In genomic region chr15:103002821-103003448, GRCm38 (mm10) we compare ENCODE assay signal across 18 mouse cellular contexts. TPM values are rescaled to one million over a fixed set of nuclear protein-coding genes. Genes with fewer than 3 reads are reported as not detected.
DNase-seq lines count a peak whose midpoint lies in the region; ATAC-seq and TF ChIP-seq lines count a peak whose summit lies in the region.
"Had no signal": no experiment of that assay in that cellular context is flagged by ENCODE, and none has a peak within 500 bp of the region (broad histone marks: within the 10 kb centered on the region; RNA-seq: fewer than 3 reads in every experiment).

No protein-coding gene starts in this region.

- H3K27ac ChIP-seq in stomach, embryonic 14.5 days (ENCODE audit: low read length) = 0 out of 2 replicates have a peak overlapping the region, but pooled peaks have one; percentile 10
- H3K27ac ChIP-seq in stomach, postnatal 0 days (replicated peaks) = no peak overlapping the region; the same call in 1 of the 2 replicates
- no peak overlapping the region for H3K27ac ChIP-seq in limb, embryonic 11.5 days (replicated peaks; ENCODE audit: low read depth, low read length)
- H3K27ac ChIP-seq in midbrain, embryonic 15.5 days = no peak overlapping the region
- H3K27ac ChIP-seq: forebrain, embryonic 15.5 days; heart, embryonic 13.5 days; left cerebral cortex, adult 2 months had no signal

- ATAC-seq in stomach, embryonic 14.5 days (ENCODE audit: insufficient number of reproducible peaks, insufficient read depth, low FRiP score, low read depth) = no peak
- ATAC-seq in stomach, postnatal 0 days (ENCODE audit: low FRiP score, low TSS enrichment) = no peak
- no peak for ATAC-seq in limb, embryonic 11.5 days (ENCODE audit: insufficient number of reproducible peaks, low FRiP score, low TSS enrichment, low read depth)
- no peak for ATAC-seq in midbrain, embryonic 15.5 days (replicated peaks)
- ATAC-seq: forebrain, embryonic 15.5 days had no signal

- peaks cover 8% of the 10 kb centered on the region; the same call in 1 of the 2 replicates for H3K4me1 ChIP-seq in stomach, embryonic 14.5 days (ENCODE audit: control insufficient read depth, insufficient read depth, low read length)
- 0 out of 2 replicates have a peak, but pooled peaks cover 2% of the 10 kb centered on the region for H3K4me1 ChIP-seq in stomach, postnatal 0 days (replicated peaks; ENCODE audit: control insufficient read depth, insufficient read depth)
- H3K4me1 ChIP-seq in limb, embryonic 11.5 days (ENCODE audit: control insufficient read depth, insufficient read depth, low read length) = peaks cover 77% of the 10 kb centered on the region
- peaks cover 11% of the 10 kb centered on the region for H3K4me1 ChIP-seq in midbrain, embryonic 15.5 days

- DNase-seq in adrenal gland, adult 2 months = peak; percentile 48
- DNase-seq in adrenal gland, adult 8-10 months = no peak
- DNase-seq in stomach, postnatal 0 days (ENCODE audit: low spot score) = no peak
- no peak for DNase-seq in limb, embryonic 11.5 days (ENCODE audit: low spot score)
- DNase-seq in gastrocnemius, adult 8-10 months (ENCODE audit: low spot score in 2 of 2) = no peak
- no peak for DNase-seq in thymus, postnatal 0 days (ENCODE audit: low spot score)
- DNase-seq: cerebellum, adult 11-12 months; gastrocnemius, postnatal 10 days; liver; lung, embryonic 14.5 days; thymus, postnatal 36 days had no signal

- TF ChIP-seq EP300 in stomach, postnatal 0 days (optimal IDR thresholded peaks at IDR 0.05) = no peak

- WGBS in stomach, embryonic 14.5 days = 15% methylated on average over 13 of the region's 13 CpGs
- WGBS in stomach, postnatal 0 days = 15% methylated on average over 13 of the region's 13 CpGs
- WGBS in limb, embryonic 11.5 days = 5% methylated on average over 13 of the region's 13 CpGs
- WGBS in midbrain, embryonic 15.5 days = 4% methylated on average over 13 of the region's 13 CpGs

- peaks cover 85% of the 10 kb centered on the region for H3K27me3 ChIP-seq in stomach, embryonic 14.5 days (ENCODE audit: control insufficient read depth, insufficient read depth, low read length)
- H3K27me3 ChIP-seq in stomach, postnatal 0 days (ENCODE audit: control insufficient read depth, insufficient read depth, low read length) = peaks cover 19% of the 10 kb centered on the region; the same call in 1 of the 2 replicates
- H3K27me3 ChIP-seq in limb, embryonic 11.5 days (ENCODE audit: control insufficient read depth, insufficient read depth, low read length) = peaks cover 44% of the 10 kb centered on the region
- peaks cover 100% of the 10 kb centered on the region for H3K27me3 ChIP-seq in midbrain, embryonic 15.5 days (replicated peaks)

- no peak overlapping the region for H3K9ac ChIP-seq in stomach, embryonic 14.5 days (replicated peaks; ENCODE audit: low read depth, low read length)
- no peak overlapping the region for H3K9ac ChIP-seq in stomach, postnatal 0 days (ENCODE audit: low read length)
- no peak overlapping the region; the same call in 1 of the 2 replicates for H3K9ac ChIP-seq in limb, embryonic 11.5 days (ENCODE audit: low read length)
- H3K9ac ChIP-seq in midbrain, embryonic 15.5 days = no peak overlapping the region
- H3K9ac ChIP-seq: forebrain, embryonic 15.5 days; heart, embryonic 13.5 days; lung, embryonic 14.5 days had no signal

- H3K36me3 ChIP-seq in stomach, embryonic 14.5 days (ENCODE audit: control insufficient read depth, insufficient read depth, low read length) = no peaks in the 10 kb centered on the region
- no peaks in the 10 kb centered on the region for H3K36me3 ChIP-seq in stomach, postnatal 0 days (ENCODE audit: control insufficient read depth, insufficient read depth, low read length)
- H3K36me3 ChIP-seq in limb, embryonic 11.5 days (ENCODE audit: control insufficient read depth, insufficient read depth, low read length) = no peaks in the 10 kb centered on the region
- H3K36me3 ChIP-seq in midbrain, embryonic 15.5 days (replicated peaks) = no peaks in the 10 kb centered on the region
- H3K36me3 ChIP-seq: forebrain, embryonic 15.5 days; heart, embryonic 13.5 days had no signal

- no peak overlapping the region for H3K4me2 ChIP-seq in stomach, embryonic 14.5 days (replicated peaks; ENCODE audit: low read depth, low read length)
- no peak overlapping the region for H3K4me2 ChIP-seq in stomach, postnatal 0 days (replicated peaks; ENCODE audit: low read depth)
- H3K4me2 ChIP-seq in limb, embryonic 11.5 days (ENCODE audit: low read depth, severe bottlenecking) = peak overlapping the region; percentile 78
- H3K4me2 ChIP-seq in midbrain, embryonic 15.5 days = no peak overlapping the region
- H3K4me2 ChIP-seq: forebrain, embryonic 15.5 days; heart, embryonic 13.5 days; lung, embryonic 14.5 days had no signal

- no peak for TF ChIP-seq CTCF in stomach, postnatal 0 days (IDR thresholded peaks at IDR 0.05; ENCODE audit: low read depth)

- H3K9me3 ChIP-seq in stomach, embryonic 14.5 days (ENCODE audit: control insufficient read depth, low read depth, low read length) = no peaks in the 10 kb centered on the region
- H3K9me3 ChIP-seq in stomach, postnatal 0 days (ENCODE audit: control insufficient read depth, low read length) = no peaks in the 10 kb centered on the region
- no peaks in the 10 kb centered on the region for H3K9me3 ChIP-seq in limb, embryonic 11.5 days (ENCODE audit: control insufficient read depth, low read length)
- no peaks in the 10 kb centered on the region for H3K9me3 ChIP-seq in midbrain, embryonic 15.5 days
- H3K9me3 ChIP-seq: forebrain, embryonic 15.5 days; heart, embryonic 13.5 days had no signal

- H3K4me3 ChIP-seq in stomach, embryonic 14.5 days (ENCODE audit: low read depth, low read length) = no peak overlapping the region
- no peak overlapping the region for H3K4me3 ChIP-seq in stomach, postnatal 0 days (ENCODE audit: low read depth, low read length)
- no peak overlapping the region for H3K4me3 ChIP-seq in limb, embryonic 11.5 days (ENCODE audit: low read depth, low read length)
- no peak overlapping the region for H3K4me3 ChIP-seq in midbrain, embryonic 15.5 days
- H3K4me3 ChIP-seq: forebrain, embryonic 15.5 days; heart, embryonic 13.5 days; left cerebral cortex, adult 2 months had no signal

RNA-seq across cellular contexts. Expression of gene Hoxc6, which starts 4.9 kb away (rescaled TPM):
- 10 to 100 TPM; 52.2 to 60.3 TPM for total RNA-seq in adrenal gland, adult 2 months (2021)
- 41.6 and 58.1 TPM in 2 replicates for polyA plus RNA-seq in adrenal gland, adult 2 months (2012; rRNA removed)
- 10 to 100 TPM; 52.9 to 79.0 (median 59.6) TPM for total RNA-seq in adrenal gland, adult 8-10 months (2022)
- 4.8 and 5.5 TPM in 2 replicates for polyA plus RNA-seq in stomach, embryonic 14.5 days (2014; fragmentation: Nextera tagmentation; extraction: Ambion mirVana)
- polyA plus RNA-seq in stomach, postnatal 0 days (2015; fragmentation: Nextera tagmentation; extraction: Ambion mirVana) = 3.3 and 4.9 TPM in 2 replicates
- 9.5 and 10.9 TPM in 2 replicates for polyA plus RNA-seq in limb, embryonic 11.5 days (2014; fragmentation: Nextera tagmentation; extraction: Ambion mirVana)
- not detected in 2 replicates for polyA plus RNA-seq in midbrain, embryonic 15.5 days (2015; fragmentation: Nextera tagmentation; extraction: Ambion mirVana)
- 1 to 10 TPM; 4.5 to 6.3 (median 5.2) TPM for total RNA-seq in gastrocnemius, adult 8-10 months (2022)
- 0.14 TPM in 1 of 2 replicates, not detected in the other for polyA plus RNA-seq in thymus, postnatal 0 days (2015; fragmentation: Nextera tagmentation; extraction: Ambion mirVana)
- total RNA-seq: left cerebral cortex, adult 2 months had no signal
- polyA plus RNA-seq: cortical plate, adult 2 months; forebrain, embryonic 15.5 days; lung, embryonic 14.5 days had no signal

RNA-seq across cellular contexts. Expression of gene Hoxc8, which starts 12.5 kb away (rescaled TPM):
- 10 to 100 TPM; 30.6 to 40.1 TPM for total RNA-seq in adrenal gland, adult 2 months (2021)
- 13.4 and 17.9 TPM in 2 replicates for polyA plus RNA-seq in adrenal gland, adult 2 months (2012; rRNA removed)
- 10 to 100 TPM; 30.1 to 35.8 (median 32.2) TPM for total RNA-seq in adrenal gland, adult 8-10 months (2022)
- 1.0 and 1.1 TPM in 2 replicates for polyA plus RNA-seq in stomach, embryonic 14.5 days (2014; fragmentation: Nextera tagmentation; extraction: Ambion mirVana)
- polyA plus RNA-seq in stomach, postnatal 0 days (2015; fragmentation: Nextera tagmentation; extraction: Ambion mirVana) = 7.1 and 7.3 TPM in 2 replicates
- polyA plus RNA-seq in limb, embryonic 11.5 days (2014; fragmentation: Nextera tagmentation; extraction: Ambion mirVana) = 4.6 and 4.8 TPM in 2 replicates
- polyA plus RNA-seq in midbrain, embryonic 15.5 days (2015; fragmentation: Nextera tagmentation; extraction: Ambion mirVana) = not detected in 2 replicates
- 1 to 10 TPM; 1.3 to 1.5 (median 1.4) TPM for total RNA-seq in gastrocnemius, adult 8-10 months (2022)
- polyA plus RNA-seq in thymus, postnatal 0 days (2015; fragmentation: Nextera tagmentation; extraction: Ambion mirVana) = not detected in 2 replicates
- total RNA-seq: left cerebral cortex, adult 2 months had no signal
- polyA plus RNA-seq: cortical plate, adult 2 months; forebrain, embryonic 15.5 days; heart, embryonic 13.5 days; hindbrain, embryonic 11.5 days; lung, embryonic 14.5 days had no signal

RNA-seq across cellular contexts. Expression of gene Hoxc4, which starts 15.8 kb away (rescaled TPM):
- 10 to 100 TPM in 1 of 2 experiments, 1 to 10 TPM in 1; 5.1 to 12.4 TPM for total RNA-seq in adrenal gland, adult 2 months (2021)
- 8.8 and 9.6 TPM in 2 replicates for polyA plus RNA-seq in adrenal gland, adult 2 months (2012; rRNA removed)
- total RNA-seq in adrenal gland, adult 8-10 months (2022) = 10 to 100 TPM in 2 of 4 experiments, 1 to 10 TPM in 2; 5.0 to 17.9 (median 10.8) TPM
- polyA plus RNA-seq in stomach, embryonic 14.5 days (2014; fragmentation: Nextera tagmentation; extraction: Ambion mirVana) = 23.4 and 26.5 TPM in 2 replicates
- 9.6 and 10.4 TPM in 2 replicates for polyA plus RNA-seq in stomach, postnatal 0 days (2015; fragmentation: Nextera tagmentation; extraction: Ambion mirVana)
- 5.1 and 6.4 TPM in 2 replicates for polyA plus RNA-seq in limb, embryonic 11.5 days (2014; fragmentation: Nextera tagmentation; extraction: Ambion mirVana)
- polyA plus RNA-seq in midbrain, embryonic 15.5 days (2015; fragmentation: Nextera tagmentation; extraction: Ambion mirVana) = 0.08 TPM in 1 of 2 replicates, not detected in the other
- 1 to 10 TPM; 4.6 to 5.6 (median 4.7) TPM for total RNA-seq in gastrocnemius, adult 8-10 months (2022)
- polyA plus RNA-seq in thymus, postnatal 0 days (2015; fragmentation: Nextera tagmentation; extraction: Ambion mirVana) = 0.07 and 0.17 TPM in 2 replicates
- total RNA-seq: left cerebral cortex, adult 2 months had no signal
- polyA plus RNA-seq: cortical plate, adult 2 months; forebrain, embryonic 15.5 days had no signal

RNA-seq across cellular contexts. Expression of gene Hoxc9, which starts 26.7 kb away (rescaled TPM):
- 1 to 10 TPM in 1 of 2 experiments, under 1 TPM in 1; 0.49 to 1.8 TPM for total RNA-seq in adrenal gland, adult 2 months (2021)
- polyA plus RNA-seq in adrenal gland, adult 2 months (2012; rRNA removed) = 3.7 and 6.7 TPM in 2 replicates
- total RNA-seq in adrenal gland, adult 8-10 months (2022) = under 1 TPM; 0.52 to 0.99 (median 0.83) TPM
- not detected in 2 replicates for polyA plus RNA-seq in stomach, embryonic 14.5 days (2014; fragmentation: Nextera tagmentation; extraction: Ambion mirVana)
- not detected in 2 replicates for polyA plus RNA-seq in stomach, postnatal 0 days (2015; fragmentation: Nextera tagmentation; extraction: Ambion mirVana)
- polyA plus RNA-seq in limb, embryonic 11.5 days (2014; fragmentation: Nextera tagmentation; extraction: Ambion mirVana) = 4.4 and 6.1 TPM in 2 replicates
- not detected in 2 replicates for polyA plus RNA-seq in midbrain, embryonic 15.5 days (2015; fragmentation: Nextera tagmentation; extraction: Ambion mirVana)
- total RNA-seq in gastrocnemius, adult 8-10 months (2022) = 1 to 10 TPM; 5.3 to 7.4 (median 6.0) TPM
- polyA plus RNA-seq in thymus, postnatal 0 days (2015; fragmentation: Nextera tagmentation; extraction: Ambion mirVana) = not detected in 2 replicates
- total RNA-seq: left cerebral cortex, adult 2 months had no signal
- polyA plus RNA-seq: cortical plate, adult 2 months; forebrain, embryonic 15.5 days; heart, embryonic 13.5 days; hindbrain, embryonic 11.5 days; lung, embryonic 14.5 days had no signal

RNA-seq across cellular contexts. Expression of gene Hoxc5, which starts 35.7 kb away (rescaled TPM):
- total RNA-seq in adrenal gland, adult 2 months (2021) = 10 to 100 TPM in 1 of 2 experiments, 1 to 10 TPM in 1; 6.7 to 10.3 TPM
- polyA plus RNA-seq in adrenal gland, adult 2 months (2012; rRNA removed) = 7.0 and 7.5 TPM in 2 replicates
- total RNA-seq in adrenal gland, adult 8-10 months (2022) = 10 to 100 TPM in 2 of 4 experiments, 1 to 10 TPM in 2; 6.4 to 16.0 (median 11.4) TPM
- polyA plus RNA-seq in stomach, embryonic 14.5 days (2014; fragmentation: Nextera tagmentation; extraction: Ambion mirVana) = 20.3 and 20.9 TPM in 2 replicates
- polyA plus RNA-seq in stomach, postnatal 0 days (2015; fragmentation: Nextera tagmentation; extraction: Ambion mirVana) = 18.0 and 18.2 TPM in 2 replicates
- 8.3 and 9.1 TPM in 2 replicates for polyA plus RNA-seq in limb, embryonic 11.5 days (2014; fragmentation: Nextera tagmentation; extraction: Ambion mirVana)
- polyA plus RNA-seq in midbrain, embryonic 15.5 days (2015; fragmentation: Nextera tagmentation; extraction: Ambion mirVana) = 0.09 TPM in 1 of 2 replicates, not detected in the other
- 1 to 10 TPM; 1.6 to 3.4 (median 2.4) TPM for total RNA-seq in gastrocnemius, adult 8-10 months (2022)
- polyA plus RNA-seq in thymus, postnatal 0 days (2015; fragmentation: Nextera tagmentation; extraction: Ambion mirVana) = 0.16 TPM in 1 of 2 replicates, not detected in the other
- total RNA-seq: left cerebral cortex, adult 2 months had no signal
- polyA plus RNA-seq: cortical plate, adult 2 months; forebrain, embryonic 15.5 days had no signal
